Mouse (Mus musculus): ENCODE measurements around the gene E2f6.

Gene E2f6

GRCm38 (mm10) chr12:16850431-16851375, 39.9 kb downstream of the E2f6 start:
- peak; percentile 42 to 48 for DNase-seq

DNA sequence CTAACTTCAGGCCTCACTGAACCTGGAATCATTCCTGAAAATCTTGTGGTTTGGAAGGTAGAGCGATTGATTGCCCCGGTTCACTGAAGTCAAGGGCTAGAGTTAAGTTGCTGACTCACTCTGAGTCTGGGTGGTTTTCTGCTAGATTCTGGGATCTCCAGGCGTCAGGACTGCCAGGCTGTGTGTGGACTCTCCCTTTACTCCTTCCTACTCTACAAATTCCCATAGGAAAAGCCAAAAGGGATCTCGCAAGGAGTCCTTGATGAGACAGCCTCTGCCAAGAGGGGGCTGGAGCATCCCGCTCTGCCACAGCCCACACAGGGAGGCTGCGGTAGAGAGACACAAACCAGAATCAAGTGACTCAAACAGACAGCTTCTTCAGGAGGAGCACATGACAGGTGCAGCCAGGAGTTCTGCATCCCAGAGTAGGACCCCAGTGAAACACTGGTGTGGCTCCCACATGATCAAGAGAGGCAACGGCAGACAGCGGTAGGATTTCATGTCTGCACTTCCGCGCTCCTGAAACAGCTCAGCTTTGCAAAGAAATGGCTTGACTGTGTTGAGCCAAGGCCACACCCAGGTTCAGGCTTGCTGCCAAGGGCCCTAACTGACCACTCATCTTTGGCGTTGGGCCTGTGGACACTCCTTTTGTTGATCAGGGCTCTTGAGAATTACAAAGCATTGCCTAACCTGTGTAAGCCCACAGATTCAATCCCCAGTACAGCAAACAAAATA, 42.8 kb downstream of the E2f6 start:
- DNase-seq: peak; percentile 69 to 83

GRCm38 (mm10) chr12:16855632-16856305, 45.0 kb downstream of the E2f6 start:
- no peak for DNase-seq

- no peak for DNase-seq
Observed at GRCm38 (mm10) chr12:16856306-16856679, 45.5 kb downstream of the E2f6 start.

DNA sequence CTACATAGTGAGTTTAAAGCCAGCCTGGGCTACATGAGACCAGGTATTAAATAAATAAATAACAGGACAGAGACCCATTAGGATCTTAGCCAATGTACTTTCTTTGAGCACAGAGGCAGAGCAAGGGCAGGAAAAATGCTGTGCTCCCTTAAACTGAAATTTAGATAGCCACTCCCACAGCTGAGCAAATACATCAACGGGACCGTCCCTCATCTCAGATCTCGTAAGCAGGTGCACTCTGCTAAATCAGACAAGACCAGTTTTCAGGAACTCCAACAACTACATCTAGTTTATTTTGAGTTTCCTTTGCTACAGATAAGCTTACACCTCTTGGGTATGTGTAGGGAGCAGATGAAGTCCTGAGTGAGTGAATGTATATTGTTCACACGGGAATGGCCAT, 47.3 kb downstream of the E2f6 start:
- DNase-seq: no peak

DNA sequence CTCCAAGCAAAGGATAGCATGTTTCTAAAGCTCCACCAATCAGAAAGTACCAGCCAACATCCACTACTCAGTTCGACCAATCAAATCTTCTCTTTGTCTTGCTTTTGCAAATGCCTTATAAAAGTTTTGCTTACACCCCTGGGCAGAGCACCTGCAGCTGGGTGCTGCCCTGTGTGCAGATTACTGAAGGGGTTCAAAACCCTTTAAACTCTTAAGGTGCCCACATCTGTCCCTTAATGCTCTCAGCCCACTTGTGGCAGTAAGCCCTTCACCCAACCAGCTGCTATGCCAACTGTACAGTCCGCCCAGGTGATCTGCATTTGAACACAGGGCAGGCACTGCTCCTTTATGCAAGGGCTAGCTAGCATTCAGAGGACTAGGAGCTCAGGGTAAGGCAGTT, 49.0 kb downstream of the E2f6 start:
- no peak for DNase-seq

- no peak for DNase-seq
Observed at GRCm38 (mm10) chr12:16860533-16860932, 49.8 kb downstream of the E2f6 start.

- no peak for DNase-seq
Observed at GRCm38 (mm10) chr12:16860961-16861360, 50.2 kb downstream of the E2f6 start.

DNA sequence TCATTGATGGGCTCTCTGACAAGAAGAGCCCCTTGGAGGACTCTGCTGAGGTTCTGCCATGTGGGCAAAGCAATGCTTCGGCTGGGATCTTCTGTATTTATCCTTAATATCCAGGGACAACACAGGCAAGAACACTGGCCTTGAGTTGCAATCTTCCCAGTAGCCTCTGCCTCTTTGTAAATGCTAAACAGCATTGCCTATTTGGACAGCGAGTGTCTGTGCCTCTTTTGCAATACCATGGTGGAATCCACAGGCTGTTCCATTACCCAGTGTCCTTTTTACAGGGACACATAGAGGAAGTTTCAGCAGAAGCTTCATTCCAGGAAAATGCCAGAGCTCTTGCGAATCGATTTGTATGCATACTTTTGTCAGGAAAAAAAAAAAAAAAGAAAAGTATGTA, 53.7 kb downstream of the E2f6 start:
- DNase-seq: no peak

DNA sequence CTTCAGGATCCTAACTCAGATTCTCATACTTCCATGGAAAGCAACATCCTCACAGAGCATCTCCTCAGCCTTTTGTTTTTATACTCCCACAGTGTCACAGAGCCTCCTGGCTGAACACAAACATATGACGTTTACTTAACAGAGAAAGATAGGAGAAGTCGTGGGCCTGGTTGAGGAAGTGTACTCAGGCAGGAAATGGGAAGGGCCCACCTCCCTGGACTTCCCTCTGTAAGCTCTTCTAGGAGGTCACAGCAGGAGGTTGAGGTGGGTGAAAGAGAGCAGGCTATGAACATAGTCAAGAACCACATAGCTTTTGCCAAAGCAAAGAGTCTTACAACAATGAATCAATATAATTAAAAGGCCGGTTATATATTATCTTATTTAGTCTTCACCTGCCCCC, 55.1 kb downstream of the E2f6 start:
- no peak for DNase-seq

DNA sequence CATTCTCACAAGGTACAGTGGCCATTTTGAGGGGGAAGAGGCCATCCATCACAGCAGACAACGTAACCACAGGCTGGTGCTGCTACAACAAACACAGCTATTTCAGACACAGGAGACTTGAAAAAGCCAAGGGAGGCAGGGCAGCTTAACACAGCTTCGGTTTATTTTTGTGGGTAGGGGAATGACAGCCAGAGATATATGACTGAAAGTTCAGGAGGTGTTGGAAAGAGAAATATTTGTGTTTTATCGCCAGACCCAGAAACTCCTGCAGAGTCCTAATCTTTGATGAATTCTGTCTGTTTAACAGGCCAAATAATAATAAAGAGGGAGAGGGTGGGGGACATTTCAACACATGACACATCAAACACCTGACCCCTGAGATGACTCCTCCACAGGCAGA, 55.7 kb downstream of the E2f6 start:
- DNase-seq: no peak

DNA sequence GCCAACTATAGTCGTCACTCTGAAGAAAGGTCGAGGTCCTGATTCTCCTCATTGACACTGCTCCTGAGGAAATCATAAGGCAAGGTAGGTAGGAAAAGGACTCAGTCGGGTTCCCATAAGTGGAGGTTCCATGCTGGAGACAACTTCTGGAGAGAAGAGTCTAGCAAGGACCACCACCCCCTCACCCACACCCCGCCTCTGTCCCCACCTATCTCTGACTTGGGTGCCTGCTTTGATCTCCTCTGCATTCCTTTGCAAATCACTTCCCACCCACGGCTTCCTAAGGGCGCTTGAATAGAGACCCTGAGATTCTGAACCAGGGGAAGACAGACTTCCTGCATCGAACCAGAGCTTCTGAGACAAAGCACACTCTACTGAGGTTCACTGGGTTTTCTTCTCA, 56.5 kb downstream of the E2f6 start:
- DNase-seq: no peak

DNA sequence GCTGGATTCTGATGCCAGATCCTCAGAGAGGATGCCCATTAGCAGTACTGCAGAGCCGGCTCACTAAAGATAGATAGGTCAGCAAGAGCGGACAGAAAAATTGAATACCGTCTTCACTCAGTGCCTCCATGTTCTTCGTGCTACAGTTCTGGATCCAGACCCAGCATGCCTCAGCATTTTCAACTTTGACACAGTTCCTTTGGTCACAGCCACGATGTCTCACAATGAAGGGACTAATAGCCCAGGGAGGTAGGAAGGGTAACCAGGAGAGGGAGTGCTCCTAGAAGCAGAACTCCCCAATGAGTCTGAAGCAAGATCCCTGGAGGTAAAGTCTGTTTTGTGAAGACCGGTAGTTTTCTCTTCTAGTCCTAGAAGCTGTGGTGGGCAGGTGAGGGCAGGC, 57.9 kb downstream of the E2f6 start:
- DNase-seq: no peak

- no peak for DNase-seq
Observed at GRCm38 (mm10) chr12:16869091-16869778, 58.5 kb downstream of the E2f6 start.

- no peak for DNase-seq
Observed at GRCm38 (mm10) chr12:16869870-16870404, 59.2 kb downstream of the E2f6 start.

- peak in 1 of 2 experiments; percentile 76 for DNase-seq
Observed at GRCm38 (mm10) chr12:16870405-16871068, 59.8 kb downstream of the E2f6 start.

DNA sequence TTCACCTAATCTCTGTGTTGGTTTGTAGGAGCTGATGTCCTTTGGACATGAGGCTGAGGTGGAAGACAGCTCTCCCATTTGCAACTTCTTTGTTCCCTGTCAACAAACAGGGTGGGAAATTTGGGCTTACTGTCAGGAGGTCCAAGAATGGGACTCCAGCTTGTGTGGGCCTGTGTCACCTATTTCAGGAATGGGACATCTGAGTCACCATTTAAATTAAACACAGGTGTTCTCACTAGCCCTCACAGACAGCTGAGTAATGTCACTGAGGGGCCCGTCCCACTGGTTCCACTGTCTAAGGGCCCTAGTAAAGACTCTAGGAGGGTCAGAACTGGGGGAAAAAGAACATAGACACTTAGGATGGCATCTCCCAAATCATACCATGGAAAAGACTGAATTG, 61.2 kb downstream of the E2f6 start:
- DNase-seq: no peak

DNA sequence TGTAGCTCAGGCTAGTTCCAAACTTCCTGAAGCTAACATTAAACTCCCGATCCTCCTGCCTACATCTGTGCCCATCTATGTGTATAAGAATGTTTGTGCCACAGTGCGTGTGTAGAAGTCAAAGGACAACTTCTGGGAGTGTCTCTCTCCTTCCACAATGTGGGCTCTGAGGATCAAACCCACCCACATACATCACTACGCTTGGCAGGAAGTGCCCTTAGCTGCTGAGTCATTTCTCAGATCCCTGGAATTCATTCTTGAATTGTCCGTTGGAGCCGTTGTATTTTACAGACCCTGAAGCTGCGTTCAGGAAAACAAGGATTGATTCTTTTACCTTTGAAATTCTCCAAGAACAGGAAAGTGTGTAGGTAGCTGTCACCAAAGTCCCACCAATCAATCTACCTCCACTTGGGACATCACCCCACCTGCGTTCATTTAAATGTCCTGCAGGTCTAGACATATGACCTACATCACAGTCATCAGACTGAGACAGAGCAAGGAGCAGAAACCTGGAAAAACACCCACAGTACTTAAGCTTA, 62.2 kb downstream of the E2f6 start:
- no peak for DNase-seq

DNA sequence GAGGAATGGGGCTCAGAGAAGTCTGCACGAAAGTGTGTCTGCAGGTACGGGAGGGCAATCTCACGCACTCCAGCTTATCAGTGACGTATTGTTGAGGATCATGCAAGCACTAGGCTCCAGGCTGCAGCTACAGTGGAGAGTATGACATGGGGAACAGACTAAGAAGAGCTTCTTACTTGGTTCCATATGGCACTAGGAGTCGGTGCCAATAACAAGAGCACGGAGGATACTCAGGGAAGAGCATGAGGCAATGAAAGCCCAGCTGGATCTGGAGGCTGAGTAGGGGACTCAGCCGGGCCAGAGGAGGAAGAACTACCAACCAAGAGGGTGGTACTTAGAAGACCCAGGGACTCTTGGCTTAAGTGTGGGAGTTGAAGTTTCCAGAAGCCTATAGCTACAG, 62.8 kb downstream of the E2f6 start:
- DNase-seq: no peak

GRCm38 (mm10) chr12:16874086-16874485, 63.3 kb downstream of the E2f6 start:
- DNase-seq: peak; percentile 85 to 93

DNA sequence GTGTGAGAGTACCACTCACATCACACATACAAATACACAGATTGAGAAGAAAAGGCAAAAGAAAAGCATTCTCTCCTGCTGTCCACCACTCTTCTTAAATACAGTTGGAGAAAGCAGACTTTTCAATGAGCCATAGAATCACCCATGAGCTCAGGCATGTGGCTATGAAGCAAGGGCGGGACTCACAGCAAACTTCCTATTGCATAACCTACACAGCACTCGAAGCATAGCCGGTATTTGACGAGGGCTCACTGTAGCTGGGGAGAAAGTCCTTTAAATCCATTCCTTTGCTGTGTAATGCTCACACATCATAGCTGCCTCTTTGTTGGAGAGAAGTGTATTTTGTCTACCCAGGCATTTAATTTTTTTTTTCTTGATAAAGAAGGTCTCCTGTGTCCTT, 64.5 kb downstream of the E2f6 start:
- no peak for DNase-seq

- no peak for DNase-seq
Observed at GRCm38 (mm10) chr12:16875678-16876077, 64.9 kb downstream of the E2f6 start.
